Mouse (Mus musculus) neural tube, embryonic 14.5 days (tissue): Measurements from ENCODE around the gene Rasal2. TPM values are rescaled to one million over a fixed set of nuclear protein-coding genes. Genes with fewer than 3 reads are reported as not detected.
A peak's percentile ranks its signal among the peaks of the same experiment; 100 is the strongest.

Experiments
- ATAC-seq: fragments of 200-750 bp; cut with Nextera tagmentation; 2 replicates; pipeline ENCODE4 v1.8.0; 2017; ENCODE audit warnings: low read depth, mild to moderate bottlenecking, moderate TSS enrichment, moderate library complexity
- H3K27ac ChIP-seq: fragments of 300-500 bp; sonication (generic); 2 replicates; pipeline ENCODE4 v1.5.1; 2014; ENCODE audit warnings: low read depth, mild to moderate bottlenecking, control low read depth, low read length, moderate library complexity, mixed read lengths
- H3K27me3 ChIP-seq: fragments of 300-500 bp; sonication (generic); 2 replicates; pipeline ENCODE4 v1.6.1; 2014; ENCODE audit warnings: low read length; ENCODE audit not compliant: control insufficient read depth, insufficient read depth
- H3K36me3 ChIP-seq: fragments of 300-500 bp; sonication (generic); 2 replicates; pipeline ENCODE4 v1.6.1; 2014; ENCODE audit warnings: low read length, mixed read lengths; ENCODE audit not compliant: control insufficient read depth, insufficient read depth
- H3K4me1 ChIP-seq: fragments of 300-500 bp; sonication (generic); 2 replicates; pipeline ENCODE4 v1.6.1; 2014; ENCODE audit warnings: low read length; ENCODE audit not compliant: control insufficient read depth, insufficient read depth
- H3K4me2 ChIP-seq: fragments of 300-500 bp; sonication (generic); 2 replicates; pipeline ENCODE4 v1.6.1; 2014; ENCODE audit warnings: mild to moderate bottlenecking, low read depth, low read length, control low read depth
- H3K4me3 ChIP-seq: fragments of 300-500 bp; sonication (generic); 2 replicates; pipeline ENCODE4 v1.5.1; 2014; ENCODE audit warnings: low read depth, low read length, control low read depth, mixed read lengths
- H3K9ac ChIP-seq: fragments of 300-500 bp; sonication (generic); replicated peaks from 2 replicates; pipeline ENCODE4 v1.6.1; 2014; ENCODE audit warnings: low read depth, mild to moderate bottlenecking, control low read depth, low read length, mixed read lengths
- H3K9me3 ChIP-seq: fragments of 300-500 bp; sonication (generic); 2 replicates; pipeline ENCODE4 v1.6.1; 2016; ENCODE audit warnings: low read length; ENCODE audit not compliant: control insufficient read depth
- whole genome bisulfite sequencing: fragments of 180-500 bp; shearing (Covaris S2); extraction: QIAGEN DNeasy Blood & Tissue Kit; methylation state at CpG from one replicate; pipeline ENCODE4 v1.1.7; 2014; 5-methylcytosine and 5-hydroxymethylcytosine counted together
- polyA plus RNA-seq: library from polyadenylated mRNA; unstranded; fragments of >200 nt; fragmentation: Nextera tagmentation; extraction: Ambion mirVana; gene quantifications from 2 replicates; pipeline ENCODE4 v1.2.1, GENCODE M21; 2014

Rasal2 gene
- polyA plus RNA-seq, 1 experiment from 2014 or later: 46.4 TPM

GRCm38 (mm10) chr1:157411341-157411710 is 1.1 kb downstream of the Rasal2 start:
- Histone ChIP-seq H3K27ac (peak overlapping the region; percentile 92), H3K27me3 (no peaks in the 10 kb centered on the region), H3K4me1 (peaks cover 12% of the 10 kb centered on the region; the same call in 1 of the 2 replicates), H3K9me3 (no peaks in the 10 kb centered on the region), H3K4me3 (peak overlapping the region; percentile 84), H3K36me3 (no peaks in the 10 kb centered on the region), H3K9ac (peak overlapping the region; percentile 79), H3K4me2 (peak overlapping the region; percentile 47)
- 2% methylated on average over 4 of the region's 4 CpGs for WGBS
- ATAC-seq: no peak

- H3K27me3 ChIP-seq: no peaks in the 10 kb centered on the region
- H3K9me3 ChIP-seq: no peaks in the 10 kb centered on the region
- H3K36me3 ChIP-seq: no peaks in the 10 kb centered on the region
- H3K27ac ChIP-seq: no peak overlapping the region
- peaks cover 12% of the 10 kb centered on the region; the same call in 1 of the 2 replicates for H3K4me1 ChIP-seq
- no peak for ATAC-seq
- peak overlapping the region; percentile 84 for H3K4me3 ChIP-seq
- H3K9ac ChIP-seq: peak overlapping the region; percentile 79; the same call in 1 of the 2 replicates
- peak overlapping the region; percentile 47 for H3K4me2 ChIP-seq
- WGBS: 9% methylated on average over 8 of the region's 8 CpGs
Observed at GRCm38 (mm10) chr1:157410937-157411336, 1.5 kb downstream of the Rasal2 start.

GRCm38 (mm10) chr1:157409648-157410047 is 2.7 kb downstream of the Rasal2 start:
- WGBS: 86% methylated on average over 2 of the region's 2 CpGs

GRCm38 (mm10) chr1:157388027-157388426 is 24.4 kb downstream of the Rasal2 start:
- no peak overlapping the region for H3K27ac ChIP-seq
- no peak overlapping the region for H3K9ac ChIP-seq
- H3K36me3 ChIP-seq: no peaks in the 10 kb centered on the region
- no peak overlapping the region for H3K4me2 ChIP-seq
- H3K4me1 ChIP-seq: 0 out of 2 replicates have a peak, but pooled peaks cover 3% of the 10 kb centered on the region
- no peak overlapping the region for H3K4me3 ChIP-seq
- H3K9me3 ChIP-seq: no peaks in the 10 kb centered on the region
- 10% methylated on average over 4 of the region's 4 CpGs for WGBS
- no peak for ATAC-seq
- H3K27me3 ChIP-seq: no peaks in the 10 kb centered on the region

More at GRCm38 (mm10) chr1:157409648-157410047, 2.7 kb downstream of the Rasal2 start:
- Histone ChIP-seq H3K4me1 (peaks cover 12% of the 10 kb centered on the region; the same call in 1 of the 2 replicates), H3K9ac (no peak overlapping the region), H3K27me3 (no peaks in the 10 kb centered on the region), H3K4me3 (no peak overlapping the region), H3K36me3 (no peaks in the 10 kb centered on the region), H3K9me3 (no peaks in the 10 kb centered on the region), H3K4me2 (no peak overlapping the region), H3K27ac (no peak overlapping the region)
- no peak for ATAC-seq

DNA sequence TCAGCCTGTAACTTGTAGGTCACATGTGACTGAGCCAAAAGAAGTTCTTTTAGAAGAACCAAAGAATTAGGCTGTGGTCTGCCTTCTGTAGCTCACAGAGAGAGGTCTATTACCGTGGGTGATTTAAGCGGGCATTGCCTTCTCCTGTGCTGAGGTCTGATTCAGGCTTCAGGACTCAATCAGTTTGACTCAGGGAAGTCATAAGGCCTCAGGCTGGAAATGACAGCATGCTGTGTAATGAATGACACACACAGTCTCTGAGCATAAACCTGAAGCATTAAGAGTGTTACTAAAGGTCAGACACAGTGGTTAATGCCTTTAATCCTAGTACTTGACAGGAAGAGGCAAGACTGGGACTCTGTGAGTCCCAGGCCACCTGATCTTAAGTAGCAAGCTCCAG is 31.7 kb downstream of the Rasal2 start:
- no peak for ATAC-seq
- H3K36me3 ChIP-seq: no peaks in the 10 kb centered on the region
- no peaks in the 10 kb centered on the region for H3K4me1 ChIP-seq
- H3K27me3 ChIP-seq: no peaks in the 10 kb centered on the region
- WGBS: 40% methylated on average over 2 of the region's 2 CpGs
- no peaks in the 10 kb centered on the region for H3K9me3 ChIP-seq
- H3K9ac ChIP-seq: no peak overlapping the region
- H3K4me3 ChIP-seq: no peak overlapping the region
- H3K27ac ChIP-seq: no peak overlapping the region
- no peak overlapping the region for H3K4me2 ChIP-seq

DNA sequence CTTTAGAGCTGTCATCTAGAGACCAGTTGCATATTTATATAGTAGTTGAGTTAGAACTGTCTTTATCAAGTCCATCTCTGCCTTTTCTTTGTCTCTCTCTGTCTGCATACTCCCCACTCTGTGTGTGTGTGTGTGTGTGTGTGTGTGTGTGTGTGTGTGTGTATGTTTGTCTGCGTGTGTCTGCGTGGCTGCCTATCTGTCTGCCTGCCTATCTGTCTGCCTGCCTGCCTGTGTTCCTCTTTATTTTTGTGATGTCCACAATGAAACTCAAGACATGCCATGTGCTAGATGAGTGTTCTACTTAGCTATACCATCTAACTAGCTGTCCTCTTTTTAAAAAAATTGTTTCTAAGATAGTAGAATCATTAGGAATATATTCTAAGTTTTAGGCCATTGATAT is 42.0 kb downstream of the Rasal2 start:
- H3K27ac ChIP-seq: no peak overlapping the region
- H3K36me3 ChIP-seq: no peaks in the 10 kb centered on the region
- no peak for ATAC-seq
- 100% methylated on average over 2 of the region's 2 CpGs for WGBS
- no peaks in the 10 kb centered on the region for H3K9me3 ChIP-seq
- H3K9ac ChIP-seq: no peak overlapping the region
- no peaks in the 10 kb centered on the region for H3K4me1 ChIP-seq
- H3K4me2 ChIP-seq: no peak overlapping the region
- H3K27me3 ChIP-seq: no peaks in the 10 kb centered on the region
- H3K4me3 ChIP-seq: no peak overlapping the region

DNA sequence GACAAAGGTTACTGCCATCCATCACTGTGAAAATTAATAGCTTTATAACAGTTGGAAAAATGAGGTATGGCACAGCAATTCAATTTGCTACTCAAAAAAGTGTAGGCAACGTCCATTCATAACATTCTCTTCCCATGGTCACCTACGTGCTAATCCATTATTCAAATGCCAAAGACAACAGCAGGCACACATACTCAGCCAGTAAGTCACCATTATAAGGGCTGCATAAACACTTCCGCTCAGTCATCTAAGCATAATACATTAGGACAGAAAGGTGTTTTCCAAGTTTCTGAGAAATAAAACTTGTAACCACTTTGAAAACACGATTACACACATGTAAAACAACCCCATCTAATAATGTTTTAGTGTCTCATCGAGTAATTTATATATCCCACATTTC is 44.1 kb downstream of the Rasal2 start:
- H3K4me3 ChIP-seq: no peak overlapping the region
- 65% methylated on average over 5 of the region's 5 CpGs for WGBS
- H3K4me2 ChIP-seq: no peak overlapping the region
- no peak overlapping the region for H3K27ac ChIP-seq
- no peaks in the 10 kb centered on the region for H3K27me3 ChIP-seq
- H3K9me3 ChIP-seq: no peaks in the 10 kb centered on the region
- no peak overlapping the region for H3K9ac ChIP-seq
- H3K36me3 ChIP-seq: no peaks in the 10 kb centered on the region
- no peaks in the 10 kb centered on the region for H3K4me1 ChIP-seq
- no peak for ATAC-seq

DNA sequence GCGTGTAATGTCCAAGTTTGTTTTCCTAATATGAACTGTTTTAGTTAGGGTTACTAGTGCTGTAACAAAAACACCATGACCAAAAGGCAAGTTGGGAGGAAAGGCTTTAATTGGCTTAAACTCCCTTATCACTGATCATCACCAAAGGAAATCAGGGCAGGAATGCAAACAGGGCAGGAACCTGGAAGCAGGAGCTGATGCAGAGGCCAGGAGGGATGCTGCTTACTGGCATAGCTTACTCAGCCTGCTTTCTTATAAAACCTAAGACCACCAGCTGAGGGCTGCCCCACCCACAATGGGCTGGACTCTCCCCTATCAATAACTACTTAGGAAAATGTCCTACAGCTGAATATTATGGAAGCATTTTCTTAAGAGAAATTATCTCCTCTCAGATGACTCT is 65.7 kb downstream of the Rasal2 start:
- no peaks in the 10 kb centered on the region for H3K9me3 ChIP-seq
- no peaks in the 10 kb centered on the region for H3K4me1 ChIP-seq
- no peaks in the 10 kb centered on the region for H3K36me3 ChIP-seq
- H3K27me3 ChIP-seq: no peaks in the 10 kb centered on the region
- H3K9ac ChIP-seq: no peak overlapping the region
- 100% methylated on average over 1 of the region's 1 CpGs for WGBS
- no peak overlapping the region for H3K4me3 ChIP-seq
- ATAC-seq: no peak
- H3K27ac ChIP-seq: no peak overlapping the region
- no peak overlapping the region for H3K4me2 ChIP-seq

- H3K36me3 ChIP-seq: no peaks in the 10 kb centered on the region
- no peaks in the 10 kb centered on the region for H3K4me1 ChIP-seq
- ATAC-seq: no peak
- H3K4me2 ChIP-seq: no peak overlapping the region
- no peaks in the 10 kb centered on the region for H3K27me3 ChIP-seq
- H3K27ac ChIP-seq: no peak overlapping the region
- no peak overlapping the region for H3K9ac ChIP-seq
- H3K4me3 ChIP-seq: no peak overlapping the region
- H3K9me3 ChIP-seq: no peaks in the 10 kb centered on the region
Observed at GRCm38 (mm10) chr1:157343519-157343918, 68.9 kb downstream of the Rasal2 start.

GRCm38 (mm10) chr1:157334834-157335233 is 77.6 kb downstream of the Rasal2 start:
- H3K27ac ChIP-seq: no peak overlapping the region
- no peaks in the 10 kb centered on the region for H3K4me1 ChIP-seq
- no peak overlapping the region for H3K4me3 ChIP-seq
- H3K4me2 ChIP-seq: no peak overlapping the region
- no peaks in the 10 kb centered on the region for H3K36me3 ChIP-seq
- H3K27me3 ChIP-seq: no peaks in the 10 kb centered on the region
- no peaks in the 10 kb centered on the region for H3K9me3 ChIP-seq
- H3K9ac ChIP-seq: no peak overlapping the region
- 56% methylated on average over 3 of the region's 3 CpGs for WGBS
- no peak for ATAC-seq
